Mouse (Mus musculus) left cerebral cortex, postnatal 36 days (tissue): ENCODE results near the gene Nln. TPM values are rescaled to one million over a fixed set of nuclear protein-coding genes. Genes with fewer than 3 reads are reported as not detected.
A peak's percentile ranks its signal among the peaks of the same experiment; 100 is the strongest.

Source experiments
- DNase-seq, 2 experiments: peaks; one replicate each; pipeline ENCODE4 v3.0.0; 2021 to 2022; ENCODE audit warnings: low spot score in 2 of 2, mixed read lengths in 1 of 2
- intact Hi-C: fragments of 180-260 bp; cut with DNase I; formaldehyde crosslinking; loops from one replicate; pipeline ENCODE4 v1.15.1; 2025
- total RNA-seq, 2 experiments: library from RNA; stranded (reverse); gene quantifications; 2 replicates each; pipeline ENCODE4 v1.2.3; 2021

The Nln gene
- total RNA-seq, 2 experiments from 2014 or later: 28.9 to 30.4 TPM

- intact Hi-C loops: no loop called here
- no peak for DNase-seq
Observed at GRCm38 (mm10) chr13:104026525-104026924, 82.9 kb downstream of the Nln start.

DNA sequence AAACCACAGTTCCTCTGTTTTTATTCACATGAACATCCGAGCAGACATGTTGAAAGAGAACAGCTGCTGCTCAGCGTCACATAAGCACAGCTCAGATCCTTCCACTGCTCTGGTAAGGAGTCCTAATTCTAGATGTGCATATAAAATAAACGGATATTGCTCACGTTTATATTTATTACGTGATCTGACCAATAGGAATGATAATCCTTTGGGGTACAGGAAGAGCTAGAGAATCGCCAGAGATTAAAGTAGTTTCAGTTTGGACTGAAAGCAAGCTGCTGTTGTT lies 83.8 kb downstream of the Nln start:
- no peak for DNase-seq
- intact Hi-C loops: no loop called here

GRCm38 (mm10) chr13:104024856-104025709 lies 84.3 kb downstream of the Nln start:
- no peak for DNase-seq
- intact Hi-C loops: no loop called here

DNA sequence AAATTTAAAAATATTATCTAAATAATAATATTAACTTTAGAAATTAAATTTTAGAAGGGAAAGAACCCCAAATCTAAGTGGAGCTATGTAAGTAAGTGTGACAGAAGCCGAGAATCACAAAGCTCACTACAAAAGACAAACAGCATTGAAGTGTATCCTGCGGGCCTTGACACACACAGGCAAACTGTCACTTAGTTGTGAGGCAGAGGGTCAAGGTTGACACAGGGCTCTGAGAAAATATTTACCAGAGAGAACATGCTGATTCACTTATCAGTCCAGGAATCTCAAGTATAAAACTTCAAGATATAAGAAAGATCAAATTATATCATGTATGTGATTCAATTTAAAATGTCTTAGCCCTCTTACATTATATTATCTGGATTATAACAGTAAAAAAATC lies 85.1 kb downstream of the Nln start:
- intact Hi-C loops: no loop called here
- no peak for DNase-seq

GRCm38 (mm10) chr13:104023356-104023911 lies 86.0 kb downstream of the Nln start:
- intact Hi-C loops: no loop called here

DNA sequence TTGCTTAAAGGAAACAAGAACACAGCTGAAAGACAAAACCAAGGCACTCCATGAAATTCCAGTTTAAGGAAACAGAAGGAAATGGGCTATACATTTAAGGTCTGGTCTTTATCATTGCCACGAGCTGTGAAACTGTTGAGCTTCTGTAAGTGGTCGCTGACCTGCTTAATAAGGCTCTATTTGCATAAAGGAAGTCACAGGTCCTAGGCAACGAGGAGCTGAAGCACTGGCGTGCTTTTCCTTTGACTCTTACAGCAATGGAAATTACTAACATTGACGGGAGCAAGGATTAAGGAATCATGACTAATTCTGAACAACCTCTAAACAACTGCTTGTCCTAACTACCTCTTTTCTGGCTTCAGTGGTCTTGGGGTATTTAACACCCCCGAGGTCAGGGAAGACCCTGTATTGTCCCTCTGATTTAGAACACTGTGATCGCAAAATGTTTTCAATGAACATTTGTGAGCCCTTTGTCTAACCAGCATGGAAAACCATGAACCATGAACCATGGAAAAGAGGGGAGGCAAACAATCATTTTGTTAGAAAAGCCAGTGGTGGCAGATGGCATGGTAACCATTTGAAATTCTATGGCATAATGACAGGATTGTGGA lies 90.8 kb downstream of the Nln start:
- DNase-seq: no peak
- intact Hi-C loops: no loop called here

More at GRCm38 (mm10) chr13:104023356-104023911, 86.0 kb downstream of the Nln start:
- DNase-seq: peak; percentile 44 to 51

DNA sequence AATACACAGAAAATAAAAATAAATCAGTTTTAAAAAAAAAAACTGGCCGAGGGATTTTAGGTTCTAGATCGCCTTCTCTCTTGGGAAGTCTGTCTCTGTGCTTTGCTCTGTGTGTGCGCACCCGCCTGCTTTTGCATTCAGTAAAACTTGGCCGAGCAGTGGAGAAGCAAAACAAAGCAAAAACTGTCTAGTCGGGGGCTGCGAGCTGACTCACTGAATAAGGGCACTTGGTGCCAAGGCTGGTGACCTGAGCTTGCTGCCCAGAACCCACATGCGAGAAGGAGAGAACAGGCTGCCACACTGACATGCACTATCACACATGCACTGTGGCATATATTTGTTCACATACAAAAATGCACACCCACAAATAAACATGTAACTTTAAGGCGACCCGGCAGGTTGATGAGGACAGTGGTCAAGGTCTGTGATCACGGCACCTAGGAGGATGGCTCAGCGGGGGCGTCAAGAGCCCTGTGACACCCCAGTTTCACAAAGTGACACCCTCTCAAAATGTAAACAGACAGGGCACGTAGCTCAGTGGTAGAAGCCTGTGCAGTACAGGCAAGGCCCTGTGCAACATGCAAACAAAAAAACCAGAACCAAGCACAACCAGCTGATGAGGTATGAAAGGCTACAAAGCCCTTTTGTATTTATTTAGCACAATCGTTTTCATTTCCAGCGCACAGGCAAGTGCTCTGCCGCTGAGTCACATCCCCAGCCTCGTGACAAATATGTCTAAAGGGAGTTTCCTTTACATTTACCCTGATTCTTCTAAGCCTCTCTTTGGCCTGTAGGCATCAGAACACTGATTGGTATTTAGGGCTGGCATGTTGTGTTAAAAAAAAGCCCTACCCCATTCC lies 93.9 kb downstream of the Nln start:
- intact Hi-C loops: no loop called here
- DNase-seq: no peak

- intact Hi-C loops: no loop called here
- no peak for DNase-seq
Observed at GRCm38 (mm10) chr13:104014038-104014437, 95.4 kb downstream of the Nln start.

- no peak for DNase-seq
- intact Hi-C loops: no loop called here
Observed at GRCm38 (mm10) chr13:104013380-104013779, 96.0 kb downstream of the Nln start.

DNA sequence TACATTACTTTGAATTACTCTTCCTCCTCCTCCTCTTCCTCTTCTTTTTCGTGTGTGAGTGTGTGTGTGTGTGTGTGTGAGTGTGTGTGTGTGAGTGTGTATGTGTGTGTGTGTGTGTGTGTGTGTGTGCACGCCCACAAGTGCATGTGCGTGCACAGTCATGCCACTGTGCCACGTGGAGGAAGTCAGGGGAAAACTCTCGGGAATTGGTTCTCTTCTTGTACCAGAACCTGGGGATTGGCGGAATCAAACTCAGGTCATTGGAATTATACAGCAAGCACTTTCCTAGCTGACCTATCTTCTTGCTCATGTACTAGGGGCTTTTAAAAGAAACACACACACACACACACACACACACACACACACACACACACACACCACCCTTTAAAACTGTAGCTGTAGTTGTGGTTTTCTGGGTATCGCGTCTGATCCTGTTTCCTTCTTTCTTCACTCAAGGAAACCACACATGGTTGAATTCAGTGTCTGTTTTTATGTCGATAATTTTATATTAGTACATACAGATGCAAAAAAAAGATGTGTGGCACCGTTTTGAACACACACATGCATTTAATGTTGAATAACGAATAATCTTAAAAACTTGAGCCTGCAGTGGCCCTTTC lies 97.1 kb downstream of the Nln start:
- intact Hi-C loops: no loop called here
- DNase-seq: no peak

DNA sequence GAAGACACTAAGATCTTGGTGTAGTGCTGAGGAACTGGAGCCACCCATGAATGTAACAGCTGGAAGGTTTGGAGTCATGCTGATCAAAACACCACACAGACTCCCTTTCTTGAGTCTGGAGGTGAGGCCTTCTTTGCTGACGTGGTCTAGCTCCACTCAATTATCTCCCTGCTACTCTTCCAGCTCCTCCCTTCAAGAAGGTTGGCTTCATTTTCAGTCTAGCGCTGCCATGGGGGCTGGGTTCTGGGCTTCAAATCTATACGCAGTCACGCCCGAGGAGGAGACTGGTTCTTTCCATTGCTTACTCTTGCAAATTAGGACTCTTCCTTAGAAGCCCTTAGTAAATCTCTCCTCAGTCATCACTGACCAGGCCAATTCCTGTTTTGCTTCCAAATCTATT lies 98.1 kb downstream of the Nln start:
- DNase-seq: no peak
- intact Hi-C loops: no loop called here

DNA sequence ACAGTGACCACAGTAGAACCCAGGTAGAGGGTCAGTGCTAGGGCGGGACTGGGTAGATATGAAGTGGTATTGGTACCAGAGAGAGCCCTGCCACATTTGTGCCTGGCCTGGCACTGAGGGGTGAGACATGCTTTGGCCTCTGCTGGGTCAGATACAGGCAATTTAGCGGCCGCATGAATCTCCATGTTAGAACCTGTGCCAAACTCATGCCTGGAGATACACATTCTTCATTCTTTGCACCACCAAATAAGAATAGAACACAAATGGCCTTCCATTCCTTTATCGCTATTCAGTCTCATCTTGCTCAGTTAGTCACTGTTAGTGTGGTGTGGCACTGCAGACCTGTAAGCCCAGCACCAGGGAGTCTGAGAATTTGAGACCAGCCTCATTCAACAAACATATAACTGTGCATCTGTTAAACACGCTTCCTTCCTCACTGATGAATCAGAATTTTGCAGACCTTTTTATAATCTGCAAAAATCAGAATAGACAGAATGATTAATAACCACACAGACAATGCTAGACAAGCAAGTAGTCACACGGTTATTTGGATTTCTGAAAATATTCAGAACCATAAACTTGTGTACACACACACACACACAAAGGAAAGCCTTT lies 104.1 kb downstream of the Nln start:
- DNase-seq: no peak

GRCm38 (mm10) chr13:103994085-103994455 lies 115.3 kb downstream of the Nln start:
- intact Hi-C loops: no loop called here
- DNase-seq: no peak

More for the DNA sequence above, 104.1 kb downstream of the Nln start:
- intact Hi-C loops: no loop called here

DNA sequence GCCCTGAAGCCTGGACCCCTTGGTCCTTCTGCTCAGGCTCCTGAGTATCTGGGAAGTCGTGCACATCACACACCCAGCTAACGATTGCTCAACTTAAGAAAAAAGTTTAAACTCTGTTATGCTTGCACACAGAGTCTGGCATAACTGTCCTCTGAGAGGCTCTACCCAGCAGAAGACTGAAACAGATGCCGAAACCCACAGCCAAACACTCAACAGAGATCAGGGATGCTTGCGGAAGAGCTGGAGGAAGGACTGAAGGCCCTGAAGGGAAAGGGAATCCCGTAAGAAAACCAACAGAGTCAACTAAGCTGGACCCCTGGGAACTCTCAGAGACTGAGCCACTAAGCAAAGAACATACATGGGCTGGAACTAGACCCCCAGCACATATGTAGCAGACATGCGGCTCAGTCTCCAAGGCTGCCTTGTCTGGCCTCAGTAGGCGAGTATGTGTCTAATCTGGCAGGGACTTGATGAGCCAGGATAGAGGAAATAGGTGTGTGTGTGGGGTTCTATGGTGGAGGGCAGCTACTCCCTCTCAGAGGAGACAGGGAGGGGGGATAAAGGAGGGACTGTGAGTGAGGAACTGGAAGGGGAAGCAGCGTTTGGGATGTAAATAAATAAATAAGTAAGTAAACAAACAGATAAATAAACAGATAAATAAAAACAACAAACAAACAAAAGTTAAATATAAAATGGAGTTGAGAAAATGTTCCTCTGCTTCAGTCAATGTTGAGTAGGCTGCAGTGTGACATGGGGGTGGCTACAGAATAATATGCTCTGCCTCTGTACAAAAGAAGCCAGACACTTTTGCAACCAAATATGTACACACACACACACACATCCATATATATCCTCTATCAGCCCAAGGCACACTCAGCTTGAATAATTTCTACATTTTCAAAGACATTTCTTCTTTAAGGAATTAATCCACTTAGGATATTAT lies 116.0 kb downstream of the Nln start:
- intact Hi-C loops: no loop called here
- DNase-seq: peak in 1 of 2 experiments; percentile 11

GRCm38 (mm10) chr13:103986660-103987059 lies 122.8 kb downstream of the Nln start:
- intact Hi-C loops: no loop called here
- no peak for DNase-seq

- no peak for DNase-seq
- intact Hi-C loops: no loop called here
Observed at GRCm38 (mm10) chr13:103985510-103986278, 123.7 kb downstream of the Nln start.

- intact Hi-C loops: no loop called here
- DNase-seq: no peak
Observed at GRCm38 (mm10) chr13:103982376-103982775, 127.0 kb downstream of the Nln start.

DNA sequence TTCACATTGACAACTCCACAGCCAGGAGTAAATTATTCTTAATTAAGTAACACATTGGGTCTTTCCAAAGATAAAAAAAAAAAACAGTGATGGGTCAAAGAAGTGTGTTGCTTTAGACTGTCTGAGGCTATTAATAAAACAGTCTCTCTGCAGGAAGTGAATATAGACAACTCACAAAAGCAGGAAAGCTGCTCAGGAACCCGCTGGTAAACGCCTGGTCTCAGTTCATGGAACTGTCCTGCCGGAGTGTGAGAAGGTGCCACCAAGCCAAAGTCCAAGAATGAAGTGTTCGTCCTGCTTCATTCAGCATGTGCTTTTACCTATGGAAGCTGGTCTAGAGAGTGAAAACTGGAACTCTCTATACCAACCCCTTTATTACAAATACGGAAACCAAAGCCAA lies 129.0 kb downstream of the Nln start:
- intact Hi-C loops: no loop called here
- DNase-seq: no peak
